Mouse (Mus musculus) kidney, embryonic 15.5 days (tissue): Measurements from ENCODE around the gene Kit. TPM values are rescaled to one million over a fixed set of nuclear protein-coding genes. Genes with fewer than 3 reads are reported as not detected.

Source experiments
- ATAC-seq: fragments of 200-750 bp; cut with Nextera tagmentation; replicated peaks from 2 replicates; pipeline ENCODE4 v1.8.0; 2017; ENCODE audit warnings: moderate TSS enrichment; ENCODE audit not compliant: low FRiP score
- H3K27ac ChIP-seq: fragments of 300-500 bp; sonication (generic); 2 replicates; pipeline ENCODE4 v1.5.1; 2015; ENCODE audit warnings: mild to moderate bottlenecking, inconsistent platforms
- H3K27me3 ChIP-seq: fragments of 300-500 bp; sonication (generic); 2 replicates; pipeline ENCODE4 v1.6.1; 2015; ENCODE audit warnings: inconsistent platforms
- H3K36me3 ChIP-seq: fragments of 300-500 bp; sonication (generic); 2 replicates; pipeline ENCODE4 v1.6.1; 2015; ENCODE audit warnings: inconsistent platforms
- H3K4me1 ChIP-seq: fragments of 300-500 bp; sonication (generic); 2 replicates; pipeline ENCODE4 v1.6.1; 2015; ENCODE audit warnings: inconsistent platforms
- H3K4me2 ChIP-seq: fragments of 300-500 bp; sonication (generic); 2 replicates; pipeline ENCODE4 v1.6.1; 2015; ENCODE audit warnings: moderate library complexity, mild to moderate bottlenecking, inconsistent platforms
- H3K4me3 ChIP-seq: fragments of 300-500 bp; sonication (generic); replicated peaks from 2 replicates; pipeline ENCODE4 v1.5.1; 2015; ENCODE audit warnings: mild to moderate bottlenecking, inconsistent platforms
- H3K9ac ChIP-seq: fragments of 300-500 bp; sonication (generic); 2 replicates; pipeline ENCODE4 v1.6.1; 2015; ENCODE audit warnings: mild to moderate bottlenecking, inconsistent platforms
- H3K9me3 ChIP-seq: fragments of 300-500 bp; sonication (generic); replicated peaks from 2 replicates; pipeline ENCODE4 v1.6.1; 2016; ENCODE audit warnings: inconsistent platforms
- WGBS: fragments of 180-500 bp; shearing (Covaris S2); methylation state at CpG from one replicate; pipeline ENCODE4 v1.1.7; 2015; ENCODE audit warnings: mixed read lengths; 5-methylcytosine and 5-hydroxymethylcytosine counted together
- polyA plus RNA-seq: library from polyadenylated mRNA; unstranded; fragments of >200 nt; fragmentation: Nextera tagmentation; extraction: Ambion mirVana; gene quantifications from 2 replicates; pipeline ENCODE4 v1.2.1, GENCODE M21; 2015

Gene Kit
- polyA plus RNA-seq, 1 experiment from 2014 or later: 20.2 TPM

DNA sequence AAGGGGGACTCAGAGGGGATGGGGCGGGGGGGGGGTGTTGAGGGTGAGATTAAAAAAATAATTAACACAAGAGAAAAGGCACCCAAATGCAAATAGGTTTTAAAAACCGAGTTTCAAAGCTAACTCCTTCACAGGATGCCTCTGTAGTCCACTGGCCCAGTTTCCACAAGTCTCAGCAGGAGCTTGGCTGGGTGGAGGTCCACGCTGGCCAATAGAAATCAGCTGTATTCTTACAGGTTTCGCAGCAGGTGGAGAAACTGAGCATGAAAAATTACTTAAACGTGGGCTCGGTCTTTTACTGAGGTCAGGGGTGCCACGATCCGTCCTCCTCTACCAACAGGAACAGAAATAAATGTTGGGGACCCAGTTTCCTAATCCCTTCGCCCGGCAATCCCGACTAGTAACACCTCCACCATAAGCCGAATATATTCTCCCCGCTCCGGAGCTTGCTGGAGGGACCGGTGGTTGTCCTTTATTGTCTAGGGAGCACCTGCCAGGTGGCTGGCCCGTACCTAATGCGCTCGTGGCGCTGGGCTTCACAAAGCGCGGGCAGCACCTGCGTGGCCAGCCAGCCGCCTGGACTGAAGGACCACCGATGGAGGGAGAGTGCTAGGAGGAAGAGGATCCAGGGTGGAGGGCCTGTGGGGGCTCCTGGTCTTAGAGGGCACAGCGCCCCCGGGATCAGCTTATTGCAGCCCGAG lies 415 bp upstream of the Kit start:
- Histone ChIP-seq H3K27ac (no peak overlapping the region), H3K4me1 (peaks cover 29% of the 10 kb centered on the region), H3K4me2 (peak overlapping the region; percentile 84), H3K4me3 (peak overlapping the region; percentile 57), H3K9ac (peak overlapping the region; percentile 54), H3K27me3 (peaks cover 15% of the 10 kb centered on the region), H3K36me3 (no peaks in the 10 kb centered on the region), H3K9me3 (no peaks in the 10 kb centered on the region)
- ATAC-seq: no peak
- 5% methylated on average over 27 of the region's 27 CpGs for WGBS

- Histone ChIP-seq H3K9me3 (no peaks in the 10 kb centered on the region), H3K36me3 (no peaks in the 10 kb centered on the region), H3K27ac (no peak overlapping the region)
These were observed 1.1 kb downstream of the Kit start for GRCm38 (mm10) chr5:75575567-75576515.

DNA sequence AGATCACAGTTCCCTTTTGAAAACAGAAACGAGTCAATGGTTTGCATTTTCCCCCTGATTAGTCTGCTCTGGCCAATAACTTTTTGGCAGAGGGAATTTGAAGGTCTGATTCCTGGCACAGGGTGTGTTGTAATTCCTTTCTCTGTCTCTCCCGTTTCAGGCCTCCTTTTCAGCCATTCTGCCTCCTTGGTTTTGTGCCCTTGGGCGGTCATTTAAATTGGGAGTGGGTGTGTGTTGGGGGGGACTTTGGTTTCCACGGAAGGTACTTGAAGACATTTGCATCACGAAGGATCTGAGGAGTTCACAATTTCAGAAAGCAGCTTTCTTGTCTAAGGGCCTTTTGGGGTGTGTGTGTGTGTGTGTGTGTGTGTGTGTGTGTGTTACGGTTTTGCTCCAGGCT lies 2.0 kb downstream of the Kit start:
- no peak for ATAC-seq
- Histone ChIP-seq H3K9me3 (no peaks in the 10 kb centered on the region), H3K36me3 (no peaks in the 10 kb centered on the region), H3K4me3 (peak overlapping the region; percentile 57), H3K9ac (no peak overlapping the region), H3K4me1 (peaks cover 29% of the 10 kb centered on the region), H3K4me2 (peak overlapping the region; percentile 84), H3K27ac (no peak overlapping the region), H3K27me3 (peaks cover 15% of the 10 kb centered on the region)
- 37% methylated on average over 6 of the region's 6 CpGs for WGBS

More at GRCm38 (mm10) chr5:75575567-75576515, 1.1 kb downstream of the Kit start:
- Histone ChIP-seq H3K4me2 (peak overlapping the region; percentile 84), H3K27me3 (peaks cover 15% of the 10 kb centered on the region), H3K9ac (peak overlapping the region; percentile 54), H3K4me1 (peaks cover 29% of the 10 kb centered on the region), H3K4me3 (peak overlapping the region; percentile 57)
- peak; percentile 75 for ATAC-seq
- under 1% methylated on average over 53 of the region's 53 CpGs for WGBS

GRCm38 (mm10) chr5:75578141-75578540 lies 3.4 kb downstream of the Kit start:
- no peak for ATAC-seq
- peaks cover 29% of the 10 kb centered on the region for H3K4me1 ChIP-seq
- 56% methylated on average over 7 of the region's 7 CpGs for WGBS
- H3K36me3 ChIP-seq: no peaks in the 10 kb centered on the region
- peaks cover 11% of the 10 kb centered on the region for H3K27me3 ChIP-seq
- H3K9me3 ChIP-seq: no peaks in the 10 kb centered on the region
- H3K27ac ChIP-seq: no peak overlapping the region
- peak overlapping the region; percentile 5; the same call in 1 of the 2 replicates for H3K4me2 ChIP-seq
- no peak overlapping the region for H3K4me3 ChIP-seq
- no peak overlapping the region for H3K9ac ChIP-seq

DNA sequence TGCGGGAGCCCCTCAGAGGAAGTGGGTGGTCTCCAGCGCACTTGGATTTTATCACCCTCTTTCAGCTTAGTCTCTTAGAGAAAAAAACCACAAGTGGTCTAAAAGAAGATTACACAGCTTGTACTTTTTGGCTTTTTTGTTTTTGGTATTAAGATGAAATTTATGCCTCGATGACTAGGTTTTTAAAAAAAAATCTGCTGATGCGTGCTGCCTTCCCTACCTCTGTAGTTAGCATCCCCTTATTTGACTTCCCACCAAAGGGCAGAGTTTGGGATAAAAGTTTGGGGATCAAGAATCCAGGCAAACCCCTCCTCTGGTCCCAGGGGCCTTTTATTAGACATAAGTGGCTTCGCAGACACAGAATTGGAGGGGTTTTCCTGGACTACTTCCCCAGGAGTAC lies 4.5 kb downstream of the Kit start:
- no peaks in the 10 kb centered on the region for H3K9me3 ChIP-seq
- no peak overlapping the region for H3K4me3 ChIP-seq
- H3K27me3 ChIP-seq: peaks cover 8% of the 10 kb centered on the region
- WGBS: 84% methylated on average over 5 of the region's 5 CpGs
- H3K4me1 ChIP-seq: peaks cover 27% of the 10 kb centered on the region
- no peak overlapping the region for H3K27ac ChIP-seq
- no peak overlapping the region for H3K4me2 ChIP-seq
- H3K36me3 ChIP-seq: no peaks in the 10 kb centered on the region
- ATAC-seq: no peak
- H3K9ac ChIP-seq: no peak overlapping the region

- no peak overlapping the region for H3K27ac ChIP-seq
- 83% methylated on average over 11 of the region's 11 CpGs for WGBS
- H3K4me1 ChIP-seq: peaks cover 23% of the 10 kb centered on the region
- no peak overlapping the region for H3K4me3 ChIP-seq
- H3K4me2 ChIP-seq: no peak overlapping the region
- H3K9me3 ChIP-seq: no peaks in the 10 kb centered on the region
- H3K9ac ChIP-seq: no peak overlapping the region
- no peaks in the 10 kb centered on the region for H3K36me3 ChIP-seq
- peaks cover 5% of the 10 kb centered on the region for H3K27me3 ChIP-seq
- ATAC-seq: no peak
These were observed 5.0 kb downstream of the Kit start for GRCm38 (mm10) chr5:75579646-75580268.

GRCm38 (mm10) chr5:75581926-75582325 lies 7.2 kb downstream of the Kit start:
- H3K27me3 ChIP-seq: no peaks in the 10 kb centered on the region; the same call in 1 of the 2 replicates
- H3K27ac ChIP-seq: no peak overlapping the region
- no peak overlapping the region for H3K4me2 ChIP-seq
- no peaks in the 10 kb centered on the region for H3K9me3 ChIP-seq
- H3K36me3 ChIP-seq: no peaks in the 10 kb centered on the region
- H3K4me1 ChIP-seq: peaks cover 10% of the 10 kb centered on the region; the same call in 1 of the 2 replicates
- H3K4me3 ChIP-seq: no peak overlapping the region
- ATAC-seq: no peak
- no peak overlapping the region for H3K9ac ChIP-seq
- 87% methylated on average over 7 of the region's 7 CpGs for WGBS

DNA sequence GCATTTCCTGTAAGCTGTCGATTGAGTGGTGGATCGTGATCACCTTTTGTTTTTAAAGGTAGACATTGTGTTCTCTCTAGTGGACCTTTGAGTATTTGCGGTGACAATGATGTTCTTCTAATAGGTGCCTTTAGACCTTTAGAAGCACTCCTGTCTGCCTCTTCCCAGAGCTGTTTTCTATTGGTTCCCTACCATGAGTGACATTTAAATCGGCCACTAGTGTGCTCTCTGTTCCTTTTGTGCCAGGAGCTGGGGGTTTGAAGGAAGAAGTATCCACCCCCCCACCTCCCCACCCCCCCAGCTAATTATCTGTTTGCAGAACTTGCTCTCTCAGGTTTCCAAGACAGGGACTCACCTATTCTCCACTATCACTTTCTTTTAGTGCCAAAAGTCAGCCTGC lies 13.1 kb downstream of the Kit start:
- no peak overlapping the region for H3K4me3 ChIP-seq

DNA sequence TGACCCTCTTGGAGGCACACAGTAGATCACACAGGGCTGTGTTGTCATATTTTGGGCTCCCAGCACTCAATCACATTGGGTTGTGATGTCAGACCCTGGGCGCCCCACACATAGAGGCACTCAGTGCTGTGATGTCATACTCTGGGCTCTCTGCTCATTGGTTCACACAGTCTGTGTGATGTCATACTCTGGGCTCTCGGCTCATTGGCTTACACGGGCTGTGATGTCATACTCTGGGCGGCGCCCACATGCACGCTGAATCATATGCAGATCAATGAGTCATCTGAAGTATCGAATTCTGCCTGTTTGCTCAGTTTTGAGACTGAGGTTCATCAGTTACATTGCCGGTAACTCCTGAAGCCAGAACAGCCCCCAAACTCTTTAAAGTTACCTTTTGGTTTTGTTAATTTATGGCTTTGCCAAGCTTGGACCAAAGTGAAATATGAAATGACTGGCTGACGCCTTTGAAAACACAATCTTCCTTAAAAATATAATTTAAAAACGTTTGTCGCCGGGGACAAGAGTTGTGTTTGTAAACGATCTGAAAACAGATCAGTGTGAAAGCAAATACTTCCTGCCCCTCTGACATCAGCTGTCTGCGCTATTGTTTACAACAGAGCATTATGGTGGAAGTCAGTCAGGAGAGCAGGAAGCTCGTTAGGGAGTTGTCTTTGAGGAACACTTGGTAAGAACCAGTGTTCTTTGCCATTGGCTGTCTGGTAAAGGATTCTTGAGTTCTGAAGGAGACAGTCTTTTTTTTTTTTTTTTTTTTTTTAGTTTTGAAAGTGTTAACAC lies 15.0 kb downstream of the Kit start:
- Histone ChIP-seq H3K36me3 (no peaks in the 10 kb centered on the region), H3K4me1 (peaks cover 11% of the 10 kb centered on the region), H3K27ac (no peak overlapping the region), H3K4me2 (no peak overlapping the region), H3K9ac (no peak overlapping the region), H3K4me3 (no peak overlapping the region), H3K9me3 (no peaks in the 10 kb centered on the region), H3K27me3 (no peaks in the 10 kb centered on the region)
- ATAC-seq: no peak
- 66% methylated on average over 15 of the region's 15 CpGs for WGBS

More for the DNA sequence above, 13.1 kb downstream of the Kit start:
- H3K36me3 ChIP-seq: no peaks in the 10 kb centered on the region
- WGBS: 93% methylated on average over 4 of the region's 4 CpGs
- H3K4me2 ChIP-seq: no peak overlapping the region
- ATAC-seq: no peak
- peaks cover 10% of the 10 kb centered on the region for H3K4me1 ChIP-seq
- no peak overlapping the region for H3K27ac ChIP-seq
- H3K27me3 ChIP-seq: no peaks in the 10 kb centered on the region
- no peaks in the 10 kb centered on the region for H3K9me3 ChIP-seq
- no peak overlapping the region for H3K9ac ChIP-seq

GRCm38 (mm10) chr5:75590961-75591360 lies 16.2 kb downstream of the Kit start:
- Histone ChIP-seq H3K4me1 (peaks cover 18% of the 10 kb centered on the region), H3K9me3 (no peaks in the 10 kb centered on the region), H3K36me3 (no peaks in the 10 kb centered on the region), H3K4me2 (no peak overlapping the region), H3K27ac (no peak overlapping the region), H3K27me3 (no peaks in the 10 kb centered on the region), H3K9ac (no peak overlapping the region), H3K4me3 (no peak overlapping the region)
- WGBS: 66% methylated on average over 6 of the region's 6 CpGs
- ATAC-seq: no peak

- no peak for ATAC-seq
- no peak overlapping the region for H3K4me2 ChIP-seq
- no peak overlapping the region for H3K9ac ChIP-seq
- H3K36me3 ChIP-seq: no peaks in the 10 kb centered on the region
- WGBS: 71% methylated on average over 11 of the region's 11 CpGs
- H3K4me3 ChIP-seq: no peak overlapping the region
- H3K4me1 ChIP-seq: peaks cover 24% of the 10 kb centered on the region
- H3K9me3 ChIP-seq: no peaks in the 10 kb centered on the region
- H3K27me3 ChIP-seq: no peaks in the 10 kb centered on the region
- H3K27ac ChIP-seq: no peak overlapping the region
These were observed 16.9 kb downstream of the Kit start for GRCm38 (mm10) chr5:75591567-75591966.
